Mouse (Mus musculus) kidney, adult 18-20 months (tissue): Measurements from ENCODE around the gene Tubb1.

ENCODE experiments used
- DNase-seq: peaks from one replicate; pipeline ENCODE4 v3.0.0; 2021

Tubb1 gene

DNA sequence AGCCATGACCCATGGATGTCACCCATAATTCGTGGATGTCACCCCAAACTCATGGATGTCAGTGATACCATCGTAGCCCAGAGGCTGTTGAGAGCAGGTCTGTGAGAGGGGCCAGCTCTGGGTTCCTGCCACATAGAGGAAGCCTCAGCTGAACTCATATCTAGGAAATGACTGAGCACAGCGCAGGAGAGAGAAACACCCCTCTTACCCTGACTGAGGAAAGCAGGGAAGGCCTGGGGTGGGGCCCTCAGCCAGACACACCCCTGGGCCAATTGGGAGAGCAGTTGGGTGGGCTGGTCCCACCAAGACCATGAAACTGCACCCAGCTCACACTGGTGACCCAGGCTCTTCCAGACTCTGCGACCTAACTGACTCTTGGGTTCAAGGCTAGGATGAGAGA lies at the start of gene Tubb1:
Tubb1 (plus strand) TSS at position 343 of the 400 bp plus-strand sequence.
- DNase-seq = no peak

GRCm38 (mm10) chr2:174410222-174410621 lies 40.3 kb upstream of the Tubb1 start:
- no peak for DNase-seq

DNA sequence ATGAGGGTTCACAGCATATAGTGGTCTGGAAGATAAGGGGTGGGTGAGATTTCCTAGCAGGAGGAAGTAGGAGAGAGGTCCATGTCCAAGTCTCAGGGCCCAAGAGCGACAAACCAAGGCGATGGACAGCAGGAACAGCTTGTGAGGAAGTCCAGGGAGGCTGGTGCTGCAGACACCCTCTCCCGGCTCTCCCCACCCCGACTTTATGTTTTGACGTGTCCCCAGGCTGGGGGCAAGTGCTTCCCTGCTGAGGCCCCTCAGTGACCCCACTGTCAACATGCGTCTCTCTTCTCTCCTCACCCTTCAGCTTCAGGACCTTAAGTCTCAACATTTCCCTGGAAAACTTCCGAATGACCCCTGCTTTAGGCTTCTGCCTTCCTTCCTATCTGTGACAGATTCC lies 37.4 kb upstream of the Tubb1 start:
- DNase-seq = no peak

GRCm38 (mm10) chr2:174415001-174415730 lies 35.3 kb upstream of the Tubb1 start:
- DNase-seq = no peak

DNA sequence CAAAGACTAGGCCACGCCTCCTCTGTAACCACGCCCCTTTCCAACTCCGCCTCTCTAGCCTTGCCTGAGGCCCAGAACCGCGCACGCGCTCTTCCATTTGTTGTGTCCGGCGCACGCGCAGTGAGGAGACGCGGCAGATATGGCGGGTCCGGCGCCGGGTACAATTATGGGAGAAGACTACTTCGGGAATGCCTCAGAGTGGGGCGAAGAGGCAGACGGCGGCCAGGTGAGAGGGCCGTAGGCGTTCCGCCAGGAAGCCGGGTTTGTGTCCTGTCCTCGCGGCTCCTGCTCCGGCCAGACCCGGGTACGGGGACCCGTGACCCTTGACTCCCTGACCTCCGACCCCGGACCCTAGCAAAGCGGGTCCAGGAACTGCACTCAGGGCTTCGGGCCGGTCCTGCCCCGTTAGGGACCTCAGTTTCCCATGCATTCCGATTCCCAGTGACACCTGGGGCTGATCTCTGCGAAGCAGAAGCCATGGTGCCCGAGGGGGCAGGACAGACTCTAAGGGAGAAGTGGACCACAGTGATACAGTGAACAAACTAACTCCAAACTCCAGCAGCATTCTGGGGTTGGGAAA lies 34.7 kb upstream of the Tubb1 start, which contains the start of gene Nelfcd:
Nelfcd (plus strand) TSS at position 74 of the 580 bp plus-strand sequence.
- DNase-seq = peak; percentile 95

GRCm38 (mm10) chr2:174421107-174421506 lies 29.4 kb upstream of the Tubb1 start:
- DNase-seq = no peak

DNA sequence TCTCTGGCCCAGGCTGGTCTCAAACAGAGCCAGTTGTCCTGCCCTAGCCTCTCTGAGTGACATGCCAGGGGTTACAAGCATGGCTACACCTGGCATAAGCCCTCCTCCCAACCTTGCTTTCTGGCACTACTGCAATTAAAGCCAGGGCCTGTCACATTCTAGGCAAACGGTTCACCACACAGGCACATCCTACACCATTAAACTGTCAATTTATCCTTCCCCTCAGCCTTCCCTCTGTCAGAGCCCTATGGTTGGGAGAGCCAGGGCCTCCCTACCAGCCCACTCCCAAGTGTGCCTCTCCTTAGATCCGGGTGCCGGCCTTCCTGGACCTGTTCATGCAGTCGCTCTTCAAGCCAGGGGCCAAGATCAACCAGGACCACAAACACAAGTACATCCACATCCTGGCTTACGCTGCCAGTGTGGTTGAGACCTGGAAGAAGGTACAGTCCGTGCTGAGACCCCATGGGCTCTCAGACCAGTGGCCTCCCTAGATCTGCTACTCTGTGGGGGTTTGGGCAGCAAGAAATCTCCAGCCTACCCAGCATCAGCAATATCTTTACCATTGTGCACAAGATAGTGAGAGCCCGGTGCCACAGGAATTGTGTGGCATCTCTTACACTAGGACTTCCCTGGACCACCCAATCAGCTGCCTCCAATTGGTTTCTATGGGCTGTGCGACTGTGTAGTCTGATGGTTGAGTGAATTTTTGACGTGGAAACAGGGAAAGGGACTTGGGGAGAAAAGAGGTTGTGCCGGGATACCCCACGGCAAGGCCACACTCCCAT lies 26.0 kb upstream of the Tubb1 start:
- DNase-seq = no peak

GRCm38 (mm10) chr2:174426856-174427255 lies 23.6 kb upstream of the Tubb1 start:
- DNase-seq = no peak

DNA sequence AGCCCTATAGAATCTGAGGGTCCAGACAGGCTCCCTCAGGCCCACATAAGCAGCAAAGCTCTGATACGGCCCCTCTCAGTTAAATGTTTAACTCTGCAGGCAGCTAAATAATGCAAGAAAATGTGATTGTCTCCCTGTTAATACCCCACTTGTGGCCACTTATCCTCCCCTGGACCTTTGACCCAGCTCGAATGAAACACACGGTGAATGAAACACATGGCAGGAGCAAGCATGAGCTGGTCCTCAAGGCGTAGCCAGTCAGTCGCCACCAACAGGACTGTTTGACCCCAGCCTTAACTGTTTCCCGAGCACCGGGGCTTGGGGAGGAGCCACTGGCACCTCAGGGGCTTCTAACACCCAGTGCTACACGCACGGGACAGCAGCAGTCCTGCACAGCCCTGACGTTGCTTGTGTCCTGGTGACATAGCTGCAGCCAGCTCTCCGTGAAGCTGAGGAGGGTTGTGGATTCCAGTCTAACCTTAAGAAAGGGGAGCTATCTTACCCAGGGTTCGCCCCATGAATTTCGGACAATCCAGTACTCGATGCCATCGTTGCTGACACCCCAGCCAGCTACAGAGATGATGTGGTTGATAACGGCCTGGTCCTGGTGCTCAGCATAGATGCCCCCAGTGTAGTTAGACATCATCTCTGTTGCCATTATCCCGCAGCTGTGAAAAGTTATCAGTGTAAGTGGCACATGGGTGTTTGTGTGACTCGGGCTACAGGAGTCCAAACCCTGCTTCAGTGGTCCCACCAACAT lies 22.2 kb upstream of the Tubb1 start:
- DNase-seq = peak; percentile 27

DNA sequence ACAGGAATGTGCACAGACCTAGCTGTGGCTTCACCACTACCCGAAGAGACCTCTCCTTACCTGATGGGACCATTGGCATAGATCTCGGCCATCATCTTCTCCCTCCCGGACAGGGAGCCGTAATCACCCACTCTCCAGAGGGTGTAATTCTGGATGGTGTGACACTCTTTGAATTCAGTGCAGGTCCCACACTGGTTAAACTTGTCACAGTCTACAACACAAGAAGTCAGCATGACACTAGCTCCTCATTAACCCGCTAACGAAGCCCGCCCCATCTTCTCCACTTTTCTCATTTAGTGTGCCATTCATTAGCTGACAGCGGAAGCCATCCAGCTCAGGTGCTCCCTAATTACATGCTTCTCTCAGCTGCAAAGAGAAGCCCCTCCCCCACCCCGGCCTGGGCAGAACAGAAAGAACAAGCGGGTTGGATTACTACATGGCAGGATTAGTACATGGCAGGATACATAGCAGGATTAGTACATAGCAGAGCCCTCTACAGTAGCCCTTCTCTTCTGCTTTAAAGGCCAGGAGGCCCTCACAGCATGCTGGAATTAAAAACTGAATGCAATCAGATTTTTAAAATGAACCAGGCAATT lies 21.4 kb upstream of the Tubb1 start:
- DNase-seq = no peak

- DNase-seq = no peak
Measured at GRCm38 (mm10) chr2:174434943-174435342, 15.6 kb upstream of the Tubb1 start.

DNA sequence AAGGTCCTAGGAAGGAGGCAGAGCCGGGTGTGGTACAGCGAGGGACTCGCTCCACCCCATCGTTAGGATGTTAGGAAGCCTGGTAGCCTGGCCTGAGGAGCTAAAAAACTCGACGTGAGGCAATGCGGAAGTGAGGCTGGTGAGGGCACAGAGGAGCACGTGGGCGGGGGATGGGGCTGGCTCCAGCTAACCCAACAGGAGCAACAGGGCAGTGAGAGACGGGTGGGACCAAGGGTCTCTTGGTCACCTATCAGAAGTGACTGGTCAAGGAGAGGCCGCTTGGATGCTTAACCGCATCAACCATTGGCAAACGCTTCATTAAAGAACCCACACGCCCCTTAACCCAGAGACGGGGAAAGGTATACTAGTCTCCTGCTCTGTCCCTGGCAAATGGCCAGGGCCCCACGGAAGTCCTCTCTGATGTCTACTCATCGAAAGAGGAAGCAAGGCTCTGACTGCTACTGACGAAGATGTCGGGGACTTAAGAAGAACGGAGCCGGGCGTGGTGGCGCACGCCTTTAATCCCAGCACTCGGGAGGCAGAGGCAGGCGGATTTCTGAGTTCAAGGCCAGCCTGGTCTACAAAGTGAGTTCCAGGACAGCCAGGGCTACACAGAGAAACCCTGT lies 14.3 kb upstream of the Tubb1 start:
- DNase-seq = no peak

GRCm38 (mm10) chr2:174436916-174437696 lies 13.4 kb upstream of the Tubb1 start:
- no peak for DNase-seq

GRCm38 (mm10) chr2:174437697-174437982 lies 12.9 kb upstream of the Tubb1 start:
- DNase-seq = no peak

DNA sequence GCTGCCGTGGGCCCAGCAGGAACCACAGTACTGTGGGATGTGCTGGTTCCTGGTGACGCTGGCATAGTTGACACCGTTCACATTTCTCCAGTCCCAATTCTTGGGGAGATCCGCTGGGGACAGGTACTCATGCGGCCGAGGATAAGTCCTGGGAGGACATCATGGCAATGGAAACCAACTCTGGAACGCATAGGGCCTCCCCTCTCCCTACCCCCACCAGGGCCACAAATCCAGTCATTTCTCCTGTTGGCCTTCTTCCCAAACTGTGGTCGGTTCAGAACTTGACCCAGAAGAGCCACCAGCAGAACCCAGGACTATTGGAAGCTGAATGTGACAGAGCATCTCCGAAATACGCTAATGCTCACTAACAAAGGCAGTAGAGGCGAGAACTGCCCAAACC lies 12.3 kb upstream of the Tubb1 start:
- no peak for DNase-seq

GRCm38 (mm10) chr2:174438737-174439449 lies 11.6 kb upstream of the Tubb1 start, which contains the start of gene Ctsz:
TSS of gene Ctsz (minus strand) at chr2:174439039.
- peak; percentile 83 for DNase-seq

GRCm38 (mm10) chr2:174439450-174439838 lies 11.1 kb upstream of the Tubb1 start:
- no peak for DNase-seq

- no peak for DNase-seq
Measured at GRCm38 (mm10) chr2:174439961-174440360, 10.5 kb upstream of the Tubb1 start.

GRCm38 (mm10) chr2:174441898-174442297 lies 8.6 kb upstream of the Tubb1 start:
- DNase-seq = no peak

DNA sequence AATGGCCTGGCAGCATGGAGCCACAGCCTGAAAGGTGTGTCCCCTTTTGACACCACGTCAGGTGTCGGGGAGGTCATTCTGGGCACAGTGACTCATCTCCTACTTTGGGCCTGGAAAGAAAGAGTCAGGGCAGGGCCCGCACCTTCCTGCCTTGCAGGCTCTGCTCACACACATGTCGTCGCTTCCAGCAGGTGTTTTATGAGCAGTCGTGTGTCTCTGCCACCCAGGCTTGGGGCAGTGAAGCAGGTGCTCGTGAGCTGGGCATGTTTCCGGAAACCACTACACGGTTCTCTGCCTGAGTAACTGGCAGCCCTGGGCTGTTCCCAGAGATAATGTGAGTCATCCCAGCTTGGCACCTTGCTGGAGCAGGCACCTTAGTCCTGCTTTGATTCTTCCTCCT lies 8.0 kb upstream of the Tubb1 start:
- DNase-seq = no peak

DNA sequence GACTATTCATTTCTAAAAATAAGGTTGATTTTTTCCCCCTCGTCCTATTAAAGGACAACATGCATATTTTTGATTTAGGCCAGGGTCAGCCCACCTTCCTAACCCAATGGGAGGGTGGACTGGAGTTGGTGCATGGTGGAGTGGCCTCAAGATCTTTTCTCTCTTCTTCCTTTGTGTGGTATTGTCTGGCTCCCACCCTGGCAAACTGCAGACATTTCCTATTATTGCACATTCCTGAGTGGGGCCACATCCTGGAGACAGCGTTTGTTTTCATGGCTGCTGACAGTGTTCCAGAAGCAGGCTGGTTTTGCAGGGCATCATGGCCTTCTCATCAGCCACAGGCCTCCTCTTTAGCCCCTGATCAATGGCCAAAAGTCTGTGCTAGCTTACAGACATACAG lies 7.4 kb upstream of the Tubb1 start:
- no peak for DNase-seq
